Mouse (Mus musculus) leukemia stem cell, adult 10-12 weeks (primary cell): ENCODE results near the gene Mon1b. TPM values are rescaled to one million over a fixed set of nuclear protein-coding genes. Genes with fewer than 3 reads are reported as not detected.

ENCODE experiments used
- polyA plus RNA-seq: library from polyadenylated mRNA; stranded (reverse); fragments of >175 nt; gene quantifications from 2 replicates; pipeline ENCODE4 v1.2.3, GENCODE M21; 2012; ENCODE audit warnings: low replicate concordance

Gene Mon1b
- 3.8 and 12.3 TPM in 2 replicates for polyA plus RNA-seq

DNA sequence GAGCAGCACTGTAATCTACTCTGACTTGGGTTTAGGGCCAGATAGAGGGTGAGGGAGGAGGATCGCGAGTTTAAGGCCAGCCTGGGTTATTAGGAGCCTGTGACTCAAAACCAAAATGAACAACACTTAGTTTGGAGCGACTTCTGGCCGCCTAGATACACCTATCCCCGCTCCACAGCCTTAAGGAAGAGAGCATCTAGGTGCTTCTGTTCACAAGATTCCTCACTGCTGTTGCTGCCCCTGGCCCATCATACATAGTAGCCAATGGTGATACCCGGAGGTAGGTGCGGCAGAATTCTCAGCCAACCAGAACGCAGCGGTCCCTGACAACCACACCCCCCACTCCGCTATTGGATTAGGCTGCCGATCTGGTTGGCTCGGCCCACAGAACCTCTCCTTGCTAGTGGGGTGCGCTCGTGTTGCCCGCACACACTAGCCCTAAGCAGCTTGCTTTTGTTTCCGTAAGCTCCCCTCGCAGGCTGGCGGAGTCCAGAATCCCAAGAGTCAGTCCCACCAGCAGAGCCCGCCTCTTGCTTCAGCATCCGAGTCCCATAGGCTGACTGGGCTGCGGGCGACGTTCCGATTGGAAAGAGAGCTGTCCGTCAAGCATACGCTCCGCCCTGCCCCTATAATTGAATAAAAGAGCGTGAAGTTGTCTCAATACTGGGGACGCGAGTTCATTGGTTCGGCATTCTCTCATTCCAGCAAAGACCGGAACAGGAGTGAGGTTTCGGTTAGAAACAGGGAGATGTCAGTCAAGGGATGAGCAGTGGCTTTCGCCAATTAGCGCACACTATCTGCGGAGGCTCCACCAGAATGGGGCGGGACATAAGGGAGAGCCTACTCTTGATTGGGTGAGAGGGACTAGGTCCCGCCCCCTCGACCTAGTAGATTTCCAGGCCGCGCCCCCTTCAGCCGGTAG lies at the start of gene Mon1b:
Gene Mon1b, plus strand, starts transcription at position 918 of the 922 bp plus-strand sequence.

DNA sequence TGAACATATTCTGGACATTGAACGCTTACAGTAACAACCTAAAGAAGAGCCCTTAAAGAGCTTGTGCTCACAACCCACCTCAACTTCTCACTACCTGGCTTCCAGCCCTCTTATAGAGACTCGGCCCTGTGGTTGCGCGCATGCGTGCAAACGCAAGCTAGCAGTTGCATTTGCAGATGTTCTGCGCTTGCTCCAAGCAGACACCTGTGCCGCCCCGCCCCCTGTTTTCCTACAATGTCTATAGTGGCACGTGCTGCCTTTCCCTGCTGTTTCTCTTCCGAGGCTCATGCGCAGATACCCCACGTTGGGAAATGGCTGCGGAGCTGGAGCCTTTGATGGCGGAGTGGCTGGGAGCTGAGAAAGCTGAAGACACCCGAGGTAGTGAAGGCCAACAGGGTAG lies 7.5 kb downstream of the Mon1b start, which contains the start of gene Syce1l:
Gene Syce1l, plus strand, starts transcription at position 288 of the 400 bp plus-strand sequence.

Other genes with a start within 250 kb of the Mon1b start
- not detected in 2 replicates for gene Syce1l, start 7.6 kb downstream of the Mon1b start, polyA plus RNA-seq
- gene Adamts18, start 213.2 kb downstream of the Mon1b start, polyA plus RNA-seq = not detected in 2 replicates